Mouse (Mus musculus): ENCODE data around the gene Zbtb16.

GRCm38 (mm10) chr9:48728083-48728730 is 107.8 kb downstream of the Zbtb16 start:
- no peak for TF ChIP-seq CTCF (IDR thresholded peaks at IDR 0.05)
- TF ChIP-seq POLR2A (IDR thresholded peaks at IDR 0.05; ENCODE audit: insufficient read depth, low read depth, low read length), result 0 out of 2 replicates have a peak, but pooled peaks have one; percentile 11
